Mouse (Mus musculus) forebrain, postnatal 0 days (tissue): ENCODE data around the gene Fhit. TPM values are rescaled to one million over a fixed set of nuclear protein-coding genes. Genes with fewer than 3 reads are reported as not detected.

Source experiments
- ATAC-seq: fragments of 200-750 bp; cut with Nextera tagmentation; 2 replicates; pipeline ENCODE4 v1.8.0; 2017; ENCODE audit warnings: mild to moderate bottlenecking, moderate library complexity
- DNase-seq: peaks from one replicate; pipeline ENCODE4 v3.0.0-alpha.2; 2015
- H3K27ac ChIP-seq: fragments of 300-500 bp; sonication (generic); 2 replicates; pipeline ENCODE4 v1.5.1; 2014; ENCODE audit warnings: low read depth, mild to moderate bottlenecking, antibody characterized with exemption, low read length, moderate library complexity, mixed read lengths
- H3K27me3 ChIP-seq: fragments of 300-500 bp; sonication (generic); 2 replicates; pipeline ENCODE4 v1.6.1; 2014; ENCODE audit warnings: mild to moderate bottlenecking, low read length, mixed read lengths; ENCODE audit not compliant: insufficient read depth
- H3K36me3 ChIP-seq: fragments of 300-500 bp; sonication (generic); 2 replicates; pipeline ENCODE4 v1.6.1; 2014; ENCODE audit warnings: mild to moderate bottlenecking, moderate library complexity; ENCODE audit not compliant: insufficient read depth
- H3K4me1 ChIP-seq: fragments of 300-500 bp; sonication (generic); 2 replicates; pipeline ENCODE4 v1.6.1; 2014; ENCODE audit warnings: antibody characterized with exemption; ENCODE audit not compliant: insufficient read depth
- H3K4me2 ChIP-seq: fragments of 300-500 bp; sonication (generic); 2 replicates; pipeline ENCODE4 v1.6.1; 2014; ENCODE audit warnings: low read depth, mild to moderate bottlenecking, moderate library complexity
- H3K4me3 ChIP-seq: fragments of 300-500 bp; sonication (generic); 2 replicates; pipeline ENCODE4 v1.5.1; 2014; ENCODE audit warnings: low read depth, low read length, mixed read lengths
- H3K9ac ChIP-seq: fragments of 300-500 bp; sonication (generic); 2 replicates; pipeline ENCODE4 v1.6.1; 2014; ENCODE audit warnings: mild to moderate bottlenecking
- H3K9me3 ChIP-seq: fragments of 300-500 bp; sonication (generic); 2 replicates; pipeline ENCODE4 v1.6.1; 2016; ENCODE audit warnings: low read length
- CTCF ChIP-seq: sonication (generic); IDR thresholded peaks from 2 replicates; pipeline ENCODE4 v1.5.1; 2016; ENCODE audit warnings: antibody characterized with exemption, control low read depth, low read depth
- WGBS: fragments of 180-500 bp; shearing (Covaris S2); extraction: QIAGEN DNeasy Blood & Tissue Kit; methylation state at CpG from one replicate; pipeline ENCODE4 v1.1.7; 2014; 5-methylcytosine and 5-hydroxymethylcytosine counted together
- polyA plus RNA-seq: library from polyadenylated mRNA; unstranded; fragments of >200 nt; fragmentation: Nextera tagmentation; extraction: Ambion mirVana; gene quantifications from 2 replicates; pipeline ENCODE4 v1.2.1, GENCODE M21; 2015
- total RNA-seq: library from RNA; depleted of rRNA; stranded (reverse); fragments of >200 nt; gene quantifications from 2 replicates; pipeline ENCODE4 v1.2.3, GENCODE M21; 2014

The Fhit gene
- total and polyA plus RNA-seq, 2 experiments from 2014 or later = 8.0 to 8.9 TPM

DNA sequence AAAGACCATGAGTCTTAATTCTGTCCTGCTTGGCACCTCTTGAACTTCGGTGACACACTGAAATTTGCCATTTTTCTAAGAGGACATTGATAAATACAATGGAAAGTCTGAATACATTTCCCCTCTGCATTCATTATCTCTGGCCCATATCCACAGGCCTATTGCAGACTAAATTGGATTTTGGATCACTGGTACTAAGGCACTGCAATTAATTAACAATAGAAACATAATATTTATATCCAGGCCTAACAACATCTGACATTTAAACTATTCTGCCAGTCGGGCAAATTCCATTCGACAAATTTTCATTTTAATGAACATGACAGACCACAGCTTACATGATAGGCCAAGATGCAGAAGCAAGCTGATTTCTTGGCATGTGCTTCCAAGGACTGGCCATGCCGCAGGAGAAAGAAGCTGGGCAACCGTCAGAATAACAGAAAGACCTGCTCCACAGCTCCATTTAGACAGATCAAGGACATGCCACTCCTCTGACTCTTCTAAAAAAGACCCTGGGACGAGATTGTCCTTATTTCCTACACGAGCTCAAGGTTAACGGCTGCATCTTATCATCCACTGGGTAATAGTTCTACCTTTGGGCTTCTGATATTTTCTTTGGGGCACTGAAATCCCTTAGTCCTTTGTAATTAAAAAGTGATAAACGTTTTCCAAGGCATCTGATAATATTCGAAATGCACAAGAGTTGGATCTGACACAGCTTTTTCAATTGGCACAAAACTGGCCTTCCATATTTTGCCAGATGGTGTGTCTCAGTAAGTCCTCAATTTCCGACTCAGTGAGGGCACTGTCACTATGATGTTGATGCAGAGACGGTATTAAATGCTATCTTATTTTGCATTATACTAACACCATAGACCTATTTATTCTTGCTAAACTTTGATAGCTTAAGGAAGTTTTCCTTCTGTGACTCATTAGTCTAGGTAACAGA, 27.8 kb downstream of the Fhit start:
- DNase-seq (peak; percentile 19), ATAC-seq (no peak; the same call in 1 of the 2 replicates)
- Histone ChIP-seq H3K9ac (no peak overlapping the region), H3K27me3 (no peaks in the 10 kb centered on the region), H3K36me3 (no peaks in the 10 kb centered on the region), H3K4me2 (no peak overlapping the region), H3K4me3 (no peak overlapping the region), H3K27ac (no peak overlapping the region), H3K4me1 (0 out of 2 replicates have a peak, but pooled peaks cover 3% of the 10 kb centered on the region), H3K9me3 (no peaks in the 10 kb centered on the region)
- no peak for TF ChIP-seq CTCF
- WGBS = 52% methylated on average over 12 of the region's 12 CpGs

DNA sequence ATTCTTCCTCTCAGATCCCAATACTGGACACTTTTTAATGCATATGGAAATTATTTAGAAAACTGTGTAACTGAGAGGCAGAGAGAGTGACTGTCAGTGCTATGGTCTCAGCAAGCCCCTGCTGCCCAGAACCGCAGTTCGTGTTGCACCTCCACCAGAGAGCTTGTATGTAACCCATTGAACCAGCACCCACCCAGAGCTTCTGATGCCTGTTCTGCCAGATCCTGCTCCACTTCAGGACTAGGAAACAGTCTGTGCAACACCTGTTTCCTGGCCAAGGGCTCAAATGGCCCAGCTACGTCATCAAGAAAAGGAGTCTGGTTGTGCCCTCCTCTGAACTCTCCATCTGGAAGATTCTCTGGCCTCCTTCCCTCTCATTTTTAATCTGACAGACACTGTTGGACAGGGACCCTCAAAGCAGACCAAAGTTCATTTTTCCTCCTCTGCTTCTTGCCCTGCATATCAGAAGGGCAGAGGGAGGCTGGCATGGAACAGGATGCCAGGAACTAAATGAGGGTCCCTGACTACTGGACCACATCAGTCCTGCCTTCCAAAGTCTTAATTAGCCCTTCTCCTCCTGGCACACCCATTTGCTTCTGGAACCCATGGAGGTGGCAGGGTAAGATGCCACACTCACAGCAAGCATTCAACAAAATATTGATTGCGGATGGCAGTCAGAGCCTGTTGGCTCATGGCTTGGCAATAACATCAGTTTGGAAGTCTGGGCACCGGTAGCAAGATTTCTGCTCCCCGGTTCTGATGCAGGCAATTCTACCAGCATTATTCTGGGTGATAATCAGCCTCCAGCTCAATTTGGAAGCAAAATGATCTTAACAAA, 29.0 kb downstream of the Fhit start:
- TF ChIP-seq CTCF = no peak
- ATAC-seq (peak; percentile 50; the same call in 1 of the 2 replicates), DNase-seq (peak; percentile 56)
- H3K4me2 ChIP-seq = no peak overlapping the region
- no peaks in the 10 kb centered on the region for H3K27me3 ChIP-seq
- H3K27ac ChIP-seq = no peak overlapping the region
- no peaks in the 10 kb centered on the region for H3K36me3 ChIP-seq
- 54% methylated on average over 6 of the region's 6 CpGs for WGBS
- 0 out of 2 replicates have a peak, but pooled peaks cover 3% of the 10 kb centered on the region for H3K4me1 ChIP-seq
- H3K9ac ChIP-seq = no peak overlapping the region
- H3K4me3 ChIP-seq = no peak overlapping the region
- H3K9me3 ChIP-seq = no peaks in the 10 kb centered on the region

DNA sequence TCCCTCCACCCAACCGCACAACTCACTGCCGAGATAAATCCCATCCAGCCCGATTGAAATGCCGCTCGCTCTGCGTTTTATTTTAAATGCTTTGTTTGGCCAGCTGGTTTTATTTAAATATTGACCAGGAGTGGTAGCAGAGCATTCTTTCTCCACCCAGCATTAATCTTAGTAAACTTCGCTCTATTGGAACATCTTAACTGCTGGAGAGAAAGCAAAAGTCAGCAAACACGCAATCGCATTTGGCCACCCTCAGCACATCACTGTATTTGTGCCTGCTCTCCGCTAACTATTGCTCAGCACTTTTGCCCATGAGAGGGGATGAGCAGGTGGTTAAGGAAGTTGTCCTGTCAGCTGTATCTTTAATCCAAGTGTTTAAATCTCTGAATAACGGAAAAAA, 36.7 kb downstream of the Fhit start:
- H3K36me3 ChIP-seq = no peaks in the 10 kb centered on the region
- no peak overlapping the region for H3K9ac ChIP-seq
- H3K4me1 ChIP-seq = no peaks in the 10 kb centered on the region
- 83% methylated on average over 11 of the region's 11 CpGs for WGBS
- no peak for TF ChIP-seq CTCF
- H3K4me3 ChIP-seq = no peak overlapping the region
- H3K27ac ChIP-seq = no peak overlapping the region
- ATAC-seq (no peak), DNase-seq (no peak)
- no peaks in the 10 kb centered on the region for H3K9me3 ChIP-seq
- no peak overlapping the region for H3K4me2 ChIP-seq
- no peaks in the 10 kb centered on the region for H3K27me3 ChIP-seq

DNA sequence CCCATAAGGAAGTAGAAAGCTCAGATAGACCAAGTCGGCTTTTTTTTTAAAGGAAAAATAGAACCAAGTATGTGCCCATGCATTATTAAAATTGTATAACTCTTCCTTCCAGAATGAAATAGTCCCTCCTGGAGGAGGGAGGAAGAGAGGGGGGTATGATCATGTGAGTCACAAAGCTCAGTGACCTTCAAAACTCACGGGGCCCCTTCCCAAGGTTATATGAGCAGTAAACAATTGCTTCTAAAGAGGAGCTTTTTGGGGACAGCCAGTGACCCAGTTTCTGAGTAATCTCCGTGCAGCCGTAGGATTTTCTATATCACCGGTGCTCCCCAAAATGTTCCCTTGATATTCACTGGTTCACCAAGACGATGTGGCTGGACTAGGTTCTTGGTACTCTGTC, 42.8 kb downstream of the Fhit start:
- H3K27ac ChIP-seq = no peak overlapping the region
- WGBS = 89% methylated on average over 6 of the region's 6 CpGs
- H3K27me3 ChIP-seq = no peaks in the 10 kb centered on the region
- H3K36me3 ChIP-seq = no peaks in the 10 kb centered on the region
- ATAC-seq (no peak), DNase-seq (no peak)
- no peaks in the 10 kb centered on the region for H3K9me3 ChIP-seq
- H3K4me3 ChIP-seq = no peak overlapping the region
- H3K4me2 ChIP-seq = no peak overlapping the region
- H3K9ac ChIP-seq = no peak overlapping the region
- TF ChIP-seq CTCF = no peak
- no peaks in the 10 kb centered on the region for H3K4me1 ChIP-seq

DNA sequence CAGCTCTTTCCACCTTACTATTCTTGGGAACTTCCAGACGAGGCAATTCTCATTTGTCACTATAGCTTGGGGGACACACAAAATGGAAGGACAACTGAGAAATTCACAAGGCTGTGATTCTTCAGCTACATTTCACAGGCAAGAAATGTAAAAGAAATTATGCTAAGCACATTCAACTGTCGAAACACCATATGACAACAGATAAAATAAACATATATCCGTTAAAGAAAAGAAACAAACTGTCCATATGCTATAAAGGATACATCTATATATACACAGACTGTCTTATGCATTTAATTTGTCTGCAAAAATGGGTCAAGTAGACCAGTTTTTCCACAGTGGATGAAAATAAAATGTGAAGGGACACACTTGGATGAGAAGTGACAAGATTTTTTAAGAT, 76.2 kb downstream of the Fhit start:
- H3K36me3 ChIP-seq = no peaks in the 10 kb centered on the region
- no peak overlapping the region for H3K4me2 ChIP-seq
- no peak overlapping the region for H3K9ac ChIP-seq
- H3K27me3 ChIP-seq = no peaks in the 10 kb centered on the region
- H3K4me3 ChIP-seq = no peak overlapping the region
- ATAC-seq = peak; percentile 71
- H3K4me1 ChIP-seq = no peaks in the 10 kb centered on the region
- DNase-seq = peak; percentile 7
- no peaks in the 10 kb centered on the region for H3K9me3 ChIP-seq
- no peak overlapping the region for H3K27ac ChIP-seq
- WGBS = 61% methylated on average over 3 of the region's 3 CpGs
- no peak for TF ChIP-seq CTCF

DNA sequence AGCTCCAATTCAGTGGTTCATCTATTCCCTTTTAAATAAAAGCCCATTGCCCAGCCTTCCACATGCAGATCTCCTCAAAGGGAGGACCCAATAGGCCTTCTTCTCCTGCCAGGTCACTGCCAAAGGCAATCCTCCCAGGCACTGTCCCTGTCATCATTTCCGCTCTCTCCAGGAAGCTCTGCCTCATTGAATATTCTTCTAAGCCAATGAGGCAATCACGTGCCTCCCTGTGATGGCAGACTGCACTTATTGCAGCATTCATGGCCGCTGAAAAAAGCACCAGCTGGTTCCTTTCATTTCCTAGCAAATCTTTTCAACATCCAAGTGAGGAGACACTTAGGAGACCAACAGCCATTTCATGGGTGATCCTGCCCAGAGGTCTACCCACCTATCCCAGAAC, 77.9 kb downstream of the Fhit start:
- no peak for TF ChIP-seq CTCF
- 11% methylated on average over 3 of the region's 3 CpGs for WGBS
- no peaks in the 10 kb centered on the region for H3K9me3 ChIP-seq
- H3K36me3 ChIP-seq = no peaks in the 10 kb centered on the region
- ATAC-seq (peak; percentile 87), DNase-seq (peak; percentile 53)
- no peak overlapping the region for H3K9ac ChIP-seq
- no peaks in the 10 kb centered on the region for H3K4me1 ChIP-seq
- no peak overlapping the region for H3K4me3 ChIP-seq
- no peak overlapping the region for H3K4me2 ChIP-seq
- no peaks in the 10 kb centered on the region for H3K27me3 ChIP-seq
- H3K27ac ChIP-seq = no peak overlapping the region
